Mouse (Mus musculus): ENCODE measurements at regions not wholly inside any gene's neighbourhood (a gene's known extent, or its start where the extent isn't known, plus 50 kb on each side); places are given as distances from the start of the nearest gene placed in this dataset.

DNA sequence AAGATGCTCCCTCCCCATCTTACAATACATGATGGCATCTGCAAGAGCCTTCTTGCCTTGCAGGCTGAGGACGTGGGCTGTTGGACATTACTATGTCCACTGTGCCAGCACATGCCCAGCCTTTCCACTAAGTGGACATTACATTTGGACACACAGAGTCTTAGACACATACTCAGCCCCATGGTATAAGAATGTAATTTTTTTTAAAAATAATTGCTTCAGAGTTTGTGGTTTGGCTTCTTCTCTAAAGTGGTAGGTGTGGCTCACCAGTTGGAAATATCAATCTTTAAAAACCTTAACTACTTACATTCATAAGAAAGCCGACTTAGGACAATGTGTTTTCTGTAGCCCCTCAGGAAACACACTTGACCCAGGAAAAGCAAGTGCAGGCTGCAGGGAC, 299.7 kb upstream of the Thbs1 start:
- no peak for DNase-seq (ENCODE audit: low spot score in 2 of 2)

DNA sequence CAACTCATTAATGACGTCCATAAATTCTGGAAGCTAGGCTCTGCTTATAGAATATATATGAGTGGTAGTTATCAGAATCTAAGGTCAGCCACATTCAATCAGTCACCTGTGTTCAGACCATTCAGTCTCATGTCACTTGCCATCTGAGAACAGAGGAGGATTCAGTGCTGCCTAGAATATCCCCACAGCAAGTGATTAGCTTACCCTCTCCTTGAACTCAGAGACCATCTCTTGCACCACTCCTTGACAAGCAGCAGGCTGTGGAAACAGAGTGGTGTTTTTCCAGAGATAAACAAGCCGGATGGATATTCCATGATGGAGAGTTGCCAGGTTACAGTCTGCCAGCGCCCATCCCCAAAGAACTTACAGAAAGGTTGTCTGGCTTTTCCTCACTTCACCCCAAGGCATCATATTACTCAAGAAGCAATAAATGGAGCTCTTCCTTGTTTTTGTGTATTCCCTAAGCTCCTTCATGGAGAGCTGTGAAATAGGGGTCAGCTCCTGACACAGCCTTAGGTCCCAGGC, 291.9 kb upstream of the Thbs1 start:
- DNase-seq (ENCODE audit: low spot score in 2 of 2), result no peak

DNA sequence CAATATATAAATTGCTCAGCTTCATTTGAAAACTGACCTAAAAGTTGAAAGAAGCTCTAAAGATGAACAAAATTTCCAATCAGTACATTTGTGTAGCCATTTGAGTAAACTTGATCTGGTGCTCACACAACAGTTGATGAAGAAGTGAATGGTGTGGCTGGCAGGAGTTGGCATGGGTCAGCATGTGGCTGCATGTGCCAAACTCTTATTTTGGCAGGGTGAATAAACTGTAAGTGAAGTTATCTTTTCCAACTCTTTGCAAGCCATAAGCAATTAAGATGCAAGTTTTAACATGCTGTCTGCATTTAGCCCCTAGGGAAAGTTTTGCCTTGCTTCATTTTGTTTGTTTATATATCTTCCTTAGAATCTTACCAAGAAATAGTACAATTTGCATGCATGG, 291.0 kb upstream of the Thbs1 start:
- DNase-seq (ENCODE audit: low spot score in 2 of 2), result no peak

- DNase-seq (ENCODE audit: low spot score in 2 of 2), result no peak
These were observed 286.6 kb upstream of the Thbs1 start for GRCm38 (mm10) chr2:117825088-117825487.

- no peak for DNase-seq (ENCODE audit: low spot score in 2 of 2)
These were observed 284.4 kb upstream of the Thbs1 start for GRCm38 (mm10) chr2:117827278-117827677.

- DNase-seq (ENCODE audit: low spot score in 2 of 2), result no peak
These were observed 273.3 kb upstream of the Thbs1 start for GRCm38 (mm10) chr2:117838387-117838786.

DNA sequence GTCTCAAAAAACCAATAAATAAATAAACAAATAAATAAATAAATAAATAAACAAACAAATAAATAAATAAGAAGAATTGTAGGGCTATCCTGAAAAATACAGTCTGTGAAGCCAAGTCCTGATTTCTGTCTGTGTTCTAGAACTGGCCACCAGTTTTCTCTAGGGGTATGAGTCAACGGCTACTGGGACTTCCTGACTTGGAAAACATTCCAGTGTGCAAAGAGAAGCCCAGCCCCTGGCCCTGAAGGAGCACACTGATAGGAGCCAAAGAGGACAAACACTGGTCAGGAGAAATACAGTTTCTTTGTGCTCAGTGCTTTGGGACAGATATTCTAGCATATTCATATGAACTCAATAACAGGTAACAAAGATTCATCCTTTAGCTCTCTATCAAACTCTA, 271.3 kb upstream of the Thbs1 start:
- no peak for DNase-seq (ENCODE audit: low spot score in 2 of 2)

DNA sequence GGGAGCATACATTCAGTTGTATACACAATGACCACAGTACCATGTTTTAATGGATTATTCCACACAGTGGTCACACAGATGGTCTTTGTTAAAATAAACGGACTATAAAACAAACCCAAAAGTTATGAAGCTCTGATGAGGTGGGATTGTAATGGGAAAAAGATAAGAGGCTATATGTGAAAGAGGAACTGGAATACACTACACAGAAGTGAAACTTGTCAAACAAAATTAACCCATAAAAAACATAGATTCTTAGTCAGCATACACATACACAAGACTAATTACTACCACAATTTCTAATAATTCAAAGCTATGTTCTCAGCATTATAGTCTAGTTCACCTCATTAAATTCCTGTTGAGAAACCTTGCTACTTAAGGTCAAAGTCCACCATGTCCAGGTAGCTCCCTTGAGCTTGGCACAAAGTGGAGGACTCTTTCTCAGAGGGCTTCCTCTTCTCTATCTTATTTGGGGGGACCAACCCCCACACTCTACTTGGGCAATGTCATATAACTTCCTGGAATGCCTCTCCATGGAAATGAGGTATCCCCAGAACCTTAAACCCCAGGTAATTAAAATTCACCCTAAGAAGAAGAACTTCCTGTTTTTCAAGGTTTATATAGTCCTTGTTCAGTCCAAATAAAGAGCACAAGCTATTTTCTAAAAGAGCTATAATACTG, 269.2 kb upstream of the Thbs1 start:
- DNase-seq (ENCODE audit: low spot score in 2 of 2), result no peak

DNA sequence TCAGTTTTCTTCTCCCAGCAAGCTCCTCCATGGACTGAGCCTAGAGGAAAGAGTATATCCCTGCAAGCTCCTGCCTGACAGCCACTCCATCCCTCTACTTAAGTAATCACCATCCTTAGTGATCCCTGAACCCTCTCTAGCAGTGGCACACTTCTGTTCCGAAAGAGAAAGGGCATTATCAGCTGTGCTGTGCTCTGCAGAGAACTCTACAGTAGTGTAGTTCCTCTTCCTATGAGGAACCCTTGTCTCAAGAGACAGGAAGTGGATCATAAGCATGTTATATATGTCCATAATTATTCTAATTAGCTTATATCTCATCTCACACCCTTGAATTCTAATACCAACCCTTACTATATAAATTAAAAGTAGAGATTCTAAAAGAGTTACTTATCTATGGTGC, 259.2 kb upstream of the Thbs1 start:
- DNase-seq (ENCODE audit: low spot score in 2 of 2), result no peak

DNA sequence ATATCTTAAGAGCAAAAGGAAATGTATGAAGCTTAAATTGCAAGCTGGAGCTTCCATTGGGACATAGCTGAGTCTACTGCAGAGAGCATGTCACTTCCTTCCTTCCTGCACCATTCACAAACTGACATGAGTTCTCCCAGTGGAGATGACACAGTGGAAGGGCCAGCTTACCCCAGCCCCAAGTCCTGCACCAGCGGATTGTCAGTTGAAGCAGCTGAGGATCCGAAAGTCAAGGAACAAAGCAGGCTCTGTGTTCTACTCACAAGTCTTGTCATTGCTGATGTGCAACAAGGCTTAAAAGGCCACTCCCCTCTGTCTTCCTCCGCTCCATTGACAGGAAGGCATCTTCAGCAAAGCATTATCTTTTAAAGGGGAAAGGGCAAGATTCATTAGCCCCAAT, 249.4 kb upstream of the Thbs1 start:
- DNase-seq (ENCODE audit: low spot score in 2 of 2), result no peak

GRCm38 (mm10) chr2:117865119-117865518, 246.6 kb upstream of the Thbs1 start:
- no peak for DNase-seq (ENCODE audit: low spot score in 2 of 2)

GRCm38 (mm10) chr2:117866946-117867345, 244.7 kb upstream of the Thbs1 start:
- no peak for DNase-seq (ENCODE audit: low spot score in 2 of 2)

GRCm38 (mm10) chr2:117867409-117867808, 244.3 kb upstream of the Thbs1 start:
- DNase-seq (ENCODE audit: low spot score in 2 of 2), result no peak

DNA sequence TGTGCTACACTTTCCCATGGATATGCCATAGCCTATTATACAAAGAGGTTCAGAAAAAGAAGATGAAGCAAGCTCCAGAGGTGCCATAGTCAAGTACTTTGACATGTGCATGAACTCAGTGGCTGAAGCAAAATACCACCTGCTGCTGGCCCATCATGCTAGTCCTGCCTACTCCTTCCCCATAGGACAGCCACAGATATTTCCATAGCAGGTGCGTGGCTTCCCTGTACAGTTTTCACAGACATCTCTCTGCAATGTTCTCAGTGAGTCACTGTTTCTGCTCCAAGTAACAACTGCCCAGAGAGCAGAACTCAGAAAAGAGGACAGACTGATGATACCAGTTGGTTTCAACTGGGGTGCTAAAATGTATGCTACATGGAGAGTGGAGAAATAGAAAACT, 242.8 kb upstream of the Thbs1 start:
- no peak for DNase-seq (ENCODE audit: low spot score in 2 of 2)

DNA sequence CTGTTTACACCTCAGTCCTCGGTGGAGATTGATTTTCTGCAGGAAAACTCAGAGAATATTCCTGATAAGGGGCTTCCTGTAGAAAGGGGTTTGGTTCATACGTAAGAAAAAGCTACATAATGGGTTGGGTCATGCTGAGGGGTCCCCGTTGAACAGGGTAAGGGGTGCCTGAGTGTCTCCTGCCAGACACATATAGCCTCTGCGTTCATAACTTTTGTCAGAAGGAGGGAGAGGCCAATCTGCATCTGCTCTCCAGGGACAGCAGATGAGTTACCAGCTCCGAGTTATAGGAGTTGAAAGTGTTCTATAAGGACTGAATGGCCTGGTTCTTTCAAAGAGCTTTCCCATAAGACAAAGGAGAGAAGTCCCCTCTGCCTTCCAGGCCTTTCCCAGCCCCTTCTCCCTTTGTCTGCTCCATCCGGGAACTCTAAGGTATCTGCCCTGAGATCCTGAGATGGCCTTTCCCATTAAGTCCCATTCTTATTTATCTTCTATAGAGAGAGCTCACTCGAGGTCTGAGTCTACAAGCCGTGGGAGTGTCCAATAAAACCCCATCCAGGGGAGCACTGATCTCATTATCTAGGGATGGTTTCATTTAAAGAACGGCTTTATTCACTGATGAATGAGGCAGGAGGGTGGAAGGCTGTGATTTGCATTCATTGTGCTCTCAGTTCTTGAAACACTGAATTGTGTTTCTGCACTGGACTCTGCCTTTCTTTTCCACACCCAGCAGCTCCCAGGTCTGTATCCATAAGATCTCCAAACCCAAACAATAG, 240.0 kb upstream of the Thbs1 start:
- no peak for DNase-seq (ENCODE audit: low spot score in 2 of 2)

- no peak for DNase-seq (ENCODE audit: low spot score in 2 of 2)
These were observed 233.9 kb upstream of the Thbs1 start for GRCm38 (mm10) chr2:117877816-117878215.

DNA sequence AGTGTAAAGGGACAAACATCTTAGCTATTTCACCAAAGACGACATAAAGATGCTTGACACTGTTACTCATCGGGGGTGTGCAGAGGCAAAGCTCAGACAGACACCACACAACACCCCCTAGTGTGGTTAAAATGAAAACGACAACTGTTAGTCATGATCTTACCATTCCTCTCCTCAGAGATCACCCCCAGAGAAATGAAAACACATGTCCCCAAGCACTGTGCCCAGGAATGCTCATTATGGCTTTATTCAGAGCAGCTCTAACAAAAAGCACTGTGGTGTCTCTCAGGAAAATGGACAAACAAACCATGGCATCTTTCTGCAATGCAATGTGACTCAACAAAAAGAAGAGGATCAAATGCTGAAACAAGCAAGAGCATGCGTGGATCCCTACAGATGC, 229.5 kb upstream of the Thbs1 start:
- no peak for DNase-seq (ENCODE audit: low spot score in 2 of 2)

GRCm38 (mm10) chr2:117882890-117883289, 228.8 kb upstream of the Thbs1 start:
- no peak for DNase-seq (ENCODE audit: low spot score in 2 of 2)

GRCm38 (mm10) chr2:117886516-117886915, 225.2 kb upstream of the Thbs1 start:
- DNase-seq (ENCODE audit: low spot score in 2 of 2), result no peak

DNA sequence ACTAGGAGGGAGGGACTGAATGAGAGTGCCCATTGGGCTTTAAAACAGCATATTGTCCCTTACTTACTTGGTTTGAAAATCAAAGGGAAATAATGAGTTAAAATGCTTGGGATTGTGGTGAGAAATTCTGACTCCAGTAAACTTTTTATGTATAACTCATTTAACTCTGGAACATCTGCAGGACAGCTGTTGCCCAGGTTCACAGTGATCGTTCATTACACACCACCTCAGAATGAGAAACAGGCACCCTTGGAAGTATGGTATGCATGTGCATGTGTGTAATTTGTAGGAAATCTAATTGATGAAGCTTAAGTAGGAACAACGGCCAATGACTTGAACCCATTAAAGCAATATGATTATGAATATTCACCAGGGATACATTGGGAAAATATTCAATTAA, 210.4 kb upstream of the Thbs1 start:
- DNase-seq (ENCODE audit: low spot score in 2 of 2), result no peak

GRCm38 (mm10) chr2:117902837-117903236, 208.8 kb upstream of the Thbs1 start:
- no peak for DNase-seq (ENCODE audit: low spot score in 2 of 2)

- no peak for DNase-seq (ENCODE audit: low spot score in 2 of 2)
These were observed 208.0 kb upstream of the Thbs1 start for GRCm38 (mm10) chr2:117903705-117904104.

DNA sequence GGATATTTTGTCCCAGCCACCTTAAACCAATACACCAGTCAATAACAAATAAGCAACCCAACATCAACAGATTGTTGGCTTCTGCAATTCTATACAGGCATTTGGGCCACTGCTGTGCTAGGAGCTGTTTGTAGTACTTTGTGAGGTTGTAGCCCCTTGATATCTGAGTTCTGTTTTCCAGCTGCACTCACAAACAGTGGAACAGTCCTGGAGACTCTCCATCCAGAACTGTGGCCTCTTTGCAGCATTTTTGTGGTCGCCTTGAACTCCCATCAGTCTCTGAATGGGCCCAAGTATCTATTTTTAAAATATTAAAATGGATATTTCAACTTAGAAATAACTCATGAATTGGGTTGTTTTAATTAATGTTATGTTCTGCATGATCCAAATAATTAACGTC, 205.2 kb upstream of the Thbs1 start:
- DNase-seq (ENCODE audit: low spot score in 2 of 2), result no peak
